Mouse (Mus musculus): Measurements from ENCODE around the gene Mst1. TPM values are rescaled to one million over a fixed set of nuclear protein-coding genes. Genes with fewer than 3 reads are reported as not detected.

The Mst1 gene
- polyA plus RNA-seq, 1 experiment from 2014 or later: 0.98 TPM

- no peak overlapping the region for H3K4me3 ChIP-seq (replicated peaks)
- H3K27ac ChIP-seq: no peak overlapping the region
- H3K9ac ChIP-seq: no peak overlapping the region
- no peaks in the 10 kb centered on the region for H3K9me3 ChIP-seq
- H3K36me3 ChIP-seq: peaks cover 36% of the 10 kb centered on the region
- peaks cover 13% of the 10 kb centered on the region; the same call in 1 of the 2 replicates for H3K4me1 ChIP-seq (replicated peaks)
- H3K27me3 ChIP-seq (replicated peaks): no peaks in the 10 kb centered on the region
- WGBS: 97% methylated on average over 7 of the region's 7 CpGs
- no peak for ATAC-seq
- no peak overlapping the region for H3K4me2 ChIP-seq (replicated peaks)
Observed at GRCm38 (mm10) chr9:108090611-108091120, 10.4 kb downstream of the Mst1 start.

- Histone ChIP-seq H3K27me3 (replicated peaks) (no peaks in the 10 kb centered on the region), H3K36me3 (peaks cover 22% of the 10 kb centered on the region), H3K27ac (no peak overlapping the region), H3K9me3 (no peaks in the 10 kb centered on the region), H3K9ac (peak overlapping the region; percentile 90), H3K4me2 (replicated peaks) (peak overlapping the region; percentile 97), H3K4me3 (replicated peaks) (peak overlapping the region; percentile 82), H3K4me1 (replicated peaks) (peaks cover 23% of the 10 kb centered on the region)
- ATAC-seq: no peak
- 71% methylated on average over 10 of the region's 10 CpGs for WGBS
Observed at GRCm38 (mm10) chr9:108093586-108093985, 13.3 kb downstream of the Mst1 start.

GRCm38 (mm10) chr9:108094184-108094941 is 14.1 kb downstream of the Mst1 start, which contains the start of gene Apeh:
TSS of gene Apeh (minus strand) at chr9:108094606.
- H3K9me3 ChIP-seq: no peaks in the 10 kb centered on the region
- WGBS: under 1% methylated on average over 52 of the region's 52 CpGs
- ATAC-seq: peak; percentile 96
- peak within 1 kb of the TSS; percentile 82 for H3K4me3 ChIP-seq (replicated peaks)
- H3K9ac ChIP-seq: peak within 1 kb of the TSS; percentile 90
- H3K27me3 ChIP-seq (replicated peaks): no peaks in the 10 kb centered on the region
- peak within 1 kb of the TSS; percentile 97 for H3K4me2 ChIP-seq (replicated peaks)
- H3K4me1 ChIP-seq (replicated peaks): peaks cover 24% of the 10 kb centered on the region
- H3K36me3 ChIP-seq: peaks cover 20% of the 10 kb centered on the region
- H3K27ac ChIP-seq: peak within 1 kb of the TSS; percentile 86

GRCm38 (mm10) chr9:108094998-108095411 is 14.8 kb downstream of the Mst1 start:
- WGBS: under 1% methylated on average over 15 of the region's 16 CpGs
- peak; percentile 77 for ATAC-seq
- Histone ChIP-seq H3K9ac (peak overlapping the region; percentile 90), H3K4me3 (replicated peaks) (peak overlapping the region; percentile 82), H3K36me3 (peaks cover 14% of the 10 kb centered on the region), H3K4me1 (replicated peaks) (peaks cover 24% of the 10 kb centered on the region), H3K27ac (peak overlapping the region; percentile 86), H3K4me2 (replicated peaks) (peak overlapping the region; percentile 97), H3K27me3 (replicated peaks) (no peaks in the 10 kb centered on the region), H3K9me3 (no peaks in the 10 kb centered on the region)

GRCm38 (mm10) chr9:108095518-108095917 is 15.3 kb downstream of the Mst1 start:
- Histone ChIP-seq H3K4me1 (replicated peaks) (peaks cover 24% of the 10 kb centered on the region), H3K4me3 (replicated peaks) (peak overlapping the region; percentile 82), H3K36me3 (peaks cover 11% of the 10 kb centered on the region), H3K9me3 (no peaks in the 10 kb centered on the region), H3K4me2 (replicated peaks) (peak overlapping the region; percentile 97), H3K27ac (peak overlapping the region; percentile 86; the same call in 1 of the 2 replicates), H3K27me3 (replicated peaks) (no peaks in the 10 kb centered on the region), H3K9ac (peak overlapping the region; percentile 90)
- WGBS: 5% methylated on average over 3 of the region's 3 CpGs
- 0 out of 2 replicates have a peak, but pooled peaks have one; percentile 12 for ATAC-seq

- peaks cover 24% of the 10 kb centered on the region for H3K4me1 ChIP-seq (replicated peaks)
- no peak overlapping the region for H3K27ac ChIP-seq
- no peak overlapping the region for H3K9ac ChIP-seq
- no peak for ATAC-seq
- WGBS: 52% methylated on average over 10 of the region's 10 CpGs
- H3K27me3 ChIP-seq (replicated peaks): no peaks in the 10 kb centered on the region
- H3K4me3 ChIP-seq (replicated peaks): no peak overlapping the region
- H3K4me2 ChIP-seq (replicated peaks): no peak overlapping the region
- peaks cover 10% of the 10 kb centered on the region for H3K36me3 ChIP-seq
- H3K9me3 ChIP-seq: no peaks in the 10 kb centered on the region
Observed at GRCm38 (mm10) chr9:108095949-108096712, 15.9 kb downstream of the Mst1 start.

GRCm38 (mm10) chr9:108099619-108100018 is 19.4 kb downstream of the Mst1 start:
- no peak overlapping the region for H3K9ac ChIP-seq
- H3K27ac ChIP-seq: no peak overlapping the region
- no peaks in the 10 kb centered on the region for H3K27me3 ChIP-seq (replicated peaks)
- H3K4me3 ChIP-seq (replicated peaks): no peak overlapping the region
- ATAC-seq: no peak
- H3K9me3 ChIP-seq: no peaks in the 10 kb centered on the region
- peaks cover 20% of the 10 kb centered on the region for H3K4me1 ChIP-seq (replicated peaks)
- 84% methylated on average over 8 of the region's 8 CpGs for WGBS
- H3K36me3 ChIP-seq: no peaks in the 10 kb centered on the region
- no peak overlapping the region for H3K4me2 ChIP-seq (replicated peaks)

GRCm38 (mm10) chr9:108104766-108105548 is 24.7 kb downstream of the Mst1 start:
- H3K4me2 ChIP-seq (replicated peaks): peak overlapping the region; percentile 56
- no peaks in the 10 kb centered on the region for H3K27me3 ChIP-seq (replicated peaks)
- 43% methylated on average over 31 of the region's 31 CpGs for WGBS
- H3K9ac ChIP-seq: peak overlapping the region; percentile 43
- H3K9me3 ChIP-seq: no peaks in the 10 kb centered on the region
- H3K4me3 ChIP-seq (replicated peaks): peak overlapping the region; percentile 33
- peak overlapping the region; percentile 54 for H3K27ac ChIP-seq
- ATAC-seq: peak; percentile 91
- H3K4me1 ChIP-seq (replicated peaks): peaks cover 25% of the 10 kb centered on the region
- no peaks in the 10 kb centered on the region for H3K36me3 ChIP-seq

- Histone ChIP-seq H3K27ac (peak overlapping the region; percentile 54), H3K36me3 (no peaks in the 10 kb centered on the region), H3K27me3 (replicated peaks) (no peaks in the 10 kb centered on the region), H3K4me1 (replicated peaks) (peaks cover 31% of the 10 kb centered on the region), H3K4me2 (replicated peaks) (peak overlapping the region; percentile 56), H3K9me3 (no peaks in the 10 kb centered on the region), H3K9ac (no peak overlapping the region), H3K4me3 (replicated peaks) (peak overlapping the region; percentile 33; the same call in 1 of the 2 replicates)
- no peak for ATAC-seq
- WGBS: 85% methylated on average over 12 of the region's 12 CpGs
Observed at GRCm38 (mm10) chr9:108105549-108105863, 25.3 kb downstream of the Mst1 start.

GRCm38 (mm10) chr9:108106090-108106489 is 25.9 kb downstream of the Mst1 start:
- H3K4me1 ChIP-seq (replicated peaks): peaks cover 37% of the 10 kb centered on the region
- no peak for ATAC-seq
- no peaks in the 10 kb centered on the region for H3K36me3 ChIP-seq
- no peak overlapping the region for H3K9ac ChIP-seq
- H3K27me3 ChIP-seq (replicated peaks): no peaks in the 10 kb centered on the region
- H3K4me3 ChIP-seq (replicated peaks): 0 out of 2 replicates have a peak overlapping the region, but pooled peaks have one; percentile 33
- WGBS: 93% methylated on average over 23 of the region's 23 CpGs
- no peaks in the 10 kb centered on the region for H3K9me3 ChIP-seq
- H3K4me2 ChIP-seq (replicated peaks): no peak overlapping the region
- no peak overlapping the region for H3K27ac ChIP-seq

- Histone ChIP-seq H3K9me3 (no peaks in the 10 kb centered on the region), H3K4me2 (replicated peaks) (no peak overlapping the region), H3K27ac (no peak overlapping the region), H3K9ac (no peak overlapping the region), H3K4me1 (replicated peaks) (peaks cover 42% of the 10 kb centered on the region), H3K4me3 (replicated peaks) (no peak overlapping the region), H3K27me3 (replicated peaks) (no peaks in the 10 kb centered on the region), H3K36me3 (no peaks in the 10 kb centered on the region)
- ATAC-seq: no peak
- WGBS: 91% methylated on average over 16 of the region's 16 CpGs
Observed at GRCm38 (mm10) chr9:108107867-108108266, 27.6 kb downstream of the Mst1 start.
